Mouse (Mus musculus) adrenal gland, postnatal 36 days (tissue): ENCODE results near the gene Dnah8. TPM values are rescaled to one million over a fixed set of nuclear protein-coding genes. Genes with fewer than 3 reads are reported as not detected.
A peak's percentile ranks its signal among the peaks of the same experiment; 100 is the strongest.
"Not testable (repeated sequence)": the region's sequence is repeated elsewhere in the genome, so short reads cannot be mapped to it uniquely, and the experiment has no call there.

Source experiments
- DNase-seq, 2 experiments: peaks; one replicate each; pipeline ENCODE4 v3.0.0; 2021; ENCODE audit warnings: mixed read lengths in 1 of 2
- total RNA-seq, 2 experiments: library from RNA; stranded (reverse); gene quantifications; 2 replicates each; pipeline ENCODE4 v1.2.3; 2021

Dnah8 gene
- total RNA-seq, 2 experiments from 2014 or later: 0.36 to 0.46 TPM

DNA sequence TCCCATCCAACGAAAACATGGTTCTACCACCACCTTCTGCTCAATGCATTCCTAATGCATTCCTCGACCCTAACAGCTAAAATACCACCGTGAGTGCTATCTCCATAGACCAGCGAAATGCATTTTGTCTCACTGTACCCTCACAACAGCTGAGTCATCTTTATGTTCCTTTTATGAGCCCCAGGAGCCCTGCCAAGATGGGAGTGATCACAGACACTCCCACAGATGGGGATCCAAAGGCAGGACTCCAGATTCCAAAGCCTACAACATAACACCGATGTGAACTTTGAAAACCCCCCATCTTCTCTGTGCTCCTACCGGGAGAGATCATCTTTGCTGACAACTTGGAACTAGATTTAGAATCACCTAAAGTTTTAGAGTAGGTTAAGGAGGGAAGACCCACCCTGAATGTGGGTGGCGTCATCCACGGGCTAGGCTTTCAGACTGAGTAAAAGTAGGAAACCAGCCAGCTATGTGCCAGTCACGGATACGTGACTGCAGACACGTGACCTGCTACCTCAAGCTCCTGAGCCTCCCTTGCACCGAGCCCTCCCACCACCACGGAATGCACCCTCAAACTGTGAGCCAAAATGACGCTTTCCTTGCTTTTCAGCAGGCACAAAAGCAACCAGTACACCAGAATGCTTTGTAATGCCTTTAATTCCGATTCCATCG is 14.7 kb upstream of the Dnah8 start:
- DNase-seq: no peak

GRCm38 (mm10) chr17:30609980-30610307 is 14.2 kb upstream of the Dnah8 start:
- DNase-seq: no peak

DNA sequence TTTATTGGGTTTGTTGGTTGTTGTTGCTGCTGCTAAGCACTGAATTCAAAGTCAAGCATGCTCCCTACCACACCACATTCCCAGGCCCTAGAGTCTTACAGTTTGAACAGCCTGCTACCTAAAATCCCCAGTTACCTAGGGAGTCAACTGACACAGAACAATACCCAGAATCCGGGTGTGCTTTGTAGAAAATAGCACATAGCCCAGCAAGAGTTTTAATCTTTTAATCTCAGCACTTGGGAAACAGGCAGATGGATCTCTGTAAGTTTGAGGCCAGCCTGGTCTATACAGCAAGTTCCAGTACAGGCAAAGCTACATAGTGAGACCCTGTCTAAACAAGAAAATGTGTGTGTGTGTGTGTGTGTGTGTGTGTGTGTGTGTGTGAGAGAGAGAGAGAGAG is 13.4 kb upstream of the Dnah8 start:
- no peak for DNase-seq

DNA sequence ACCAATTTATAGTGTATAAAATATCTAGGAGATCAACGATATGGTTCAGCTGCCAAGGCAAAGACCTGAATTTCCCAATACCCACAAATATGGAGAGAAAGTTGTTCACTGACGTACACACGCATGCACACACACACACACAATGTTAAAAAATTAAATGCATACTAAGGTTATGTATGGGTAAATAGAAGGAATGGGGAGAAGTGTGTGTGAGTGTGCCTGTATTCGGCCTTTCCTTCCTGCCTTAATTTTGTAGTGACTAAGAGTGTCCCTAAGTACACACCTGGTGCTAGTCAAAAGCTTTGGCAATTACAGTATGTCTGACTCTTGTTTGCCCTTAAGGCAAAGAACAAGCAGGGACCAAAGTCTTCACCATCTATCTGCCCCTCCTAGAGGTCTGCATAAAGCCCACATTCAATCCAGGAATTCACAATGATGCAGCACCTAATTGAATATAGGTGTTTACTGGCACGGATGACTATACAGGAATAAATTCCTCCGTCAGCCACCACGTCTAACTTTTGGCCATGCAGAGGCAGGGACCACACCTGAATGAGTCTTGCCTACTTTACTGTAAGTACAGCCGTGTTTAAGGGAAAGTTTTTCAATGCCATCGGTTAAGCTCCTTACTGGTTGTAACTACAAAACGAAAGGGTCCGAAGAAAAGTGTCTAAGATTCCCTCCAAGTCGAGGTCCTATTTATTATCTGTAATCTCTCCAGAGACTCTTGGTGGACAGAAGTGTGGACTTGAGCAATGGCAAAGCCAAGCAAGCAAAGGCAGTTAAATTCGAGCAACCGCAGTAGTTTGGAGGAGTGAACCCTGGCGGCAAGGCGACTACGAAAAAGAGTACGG is 12.7 kb upstream of the Dnah8 start:
- DNase-seq: no peak

DNA sequence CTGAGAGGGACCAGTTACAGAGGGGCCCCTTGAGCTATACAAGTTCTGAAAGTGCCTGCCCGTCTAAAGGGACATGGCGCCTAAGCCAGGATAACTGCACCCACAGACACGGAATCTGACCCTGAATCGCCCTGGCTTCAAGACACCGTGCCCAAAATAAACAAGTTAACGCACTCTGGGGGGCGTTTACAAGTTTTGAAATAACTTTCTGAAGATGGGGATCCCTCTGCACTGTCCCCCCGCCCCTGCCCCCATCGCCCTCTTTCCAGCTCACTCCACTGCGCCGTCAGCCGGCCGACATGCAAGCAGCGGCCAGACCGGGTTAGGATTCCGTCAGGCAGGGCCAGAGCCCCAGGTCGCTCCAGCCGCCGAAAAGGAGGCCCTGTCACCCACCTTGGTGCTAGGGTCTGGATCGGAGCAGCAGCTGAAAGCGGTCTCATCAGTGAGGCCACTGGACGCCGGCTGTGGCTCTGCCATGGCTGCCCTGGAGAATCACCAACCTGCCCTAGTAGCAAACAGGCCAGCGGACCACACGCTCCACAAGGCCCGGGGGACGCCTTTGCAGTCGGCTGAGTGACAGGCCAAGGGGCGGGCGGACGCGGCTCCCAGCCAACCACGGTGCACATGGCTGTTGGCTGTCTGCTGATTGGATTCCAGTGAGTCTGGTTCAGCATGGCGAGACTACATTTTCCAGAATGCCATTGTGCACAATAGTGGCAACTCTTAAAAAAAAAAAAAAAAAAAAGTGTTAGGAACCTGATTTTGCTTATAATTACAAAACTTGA is 11.9 kb upstream of the Dnah8 start:
- peak; percentile 100 for DNase-seq

DNA sequence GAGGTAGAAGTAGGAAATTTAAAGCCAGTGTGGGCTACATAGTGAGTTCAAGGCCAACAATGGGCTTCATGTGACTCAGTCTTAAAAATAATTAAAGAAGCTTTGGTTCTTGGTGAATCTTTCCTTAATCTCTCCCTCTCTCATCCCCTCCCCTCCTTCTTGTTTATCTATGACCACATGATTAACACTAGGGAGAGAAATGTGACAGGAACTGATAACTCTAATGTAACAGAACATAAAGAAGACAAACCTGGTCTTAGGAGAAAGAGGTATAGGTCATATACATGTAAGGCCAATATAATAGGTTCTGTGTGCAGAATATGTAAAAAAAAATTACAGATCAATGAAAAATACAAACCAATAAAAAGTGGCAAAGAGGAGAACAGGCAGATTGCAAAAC is 10.8 kb upstream of the Dnah8 start:
- no peak for DNase-seq

DNA sequence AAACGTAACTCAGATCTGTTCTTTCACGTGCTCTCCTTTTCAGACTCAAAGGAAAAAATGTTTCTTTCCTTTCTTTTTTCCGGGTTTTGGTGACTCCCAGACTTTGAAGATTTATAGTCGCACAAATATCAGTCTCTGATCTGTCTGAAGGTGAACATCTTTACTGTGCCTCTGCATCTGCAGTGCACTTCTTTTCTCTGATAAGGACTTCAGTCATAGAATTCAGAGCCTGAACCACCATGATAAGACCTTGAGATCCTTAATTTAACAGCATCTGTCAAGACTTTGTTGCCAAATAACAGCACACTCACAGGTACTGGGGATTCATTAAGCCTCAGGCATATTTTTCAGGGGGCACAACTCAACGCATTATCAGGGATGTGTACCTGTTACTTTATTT is 8.0 kb upstream of the Dnah8 start:
- no peak for DNase-seq

- no peak for DNase-seq
Measured at GRCm38 (mm10) chr17:30618136-30618891, 5.8 kb upstream of the Dnah8 start.

DNA sequence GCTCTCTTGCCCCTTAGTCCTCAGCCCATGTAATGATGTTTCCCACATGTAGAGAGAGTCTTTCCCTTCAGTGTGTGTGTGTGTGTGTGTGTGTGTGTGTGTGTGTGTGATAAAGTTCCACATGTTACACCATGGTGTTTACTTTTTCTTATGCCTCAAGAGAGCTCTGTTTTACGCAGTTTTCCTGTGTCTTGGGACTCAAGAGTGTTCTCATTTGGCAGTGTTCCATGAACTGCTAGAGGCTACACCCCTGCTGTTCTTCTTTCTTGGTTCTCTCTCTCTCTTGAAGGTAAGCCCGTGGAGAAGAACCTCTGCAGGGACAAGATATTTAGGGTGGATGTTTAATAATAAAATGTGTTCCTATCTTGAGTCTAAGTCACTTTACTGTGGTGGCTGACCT is 5.0 kb upstream of the Dnah8 start:
- DNase-seq: no peak

- DNase-seq: no peak
Measured at GRCm38 (mm10) chr17:30620548-30620947, 3.6 kb upstream of the Dnah8 start.

DNA sequence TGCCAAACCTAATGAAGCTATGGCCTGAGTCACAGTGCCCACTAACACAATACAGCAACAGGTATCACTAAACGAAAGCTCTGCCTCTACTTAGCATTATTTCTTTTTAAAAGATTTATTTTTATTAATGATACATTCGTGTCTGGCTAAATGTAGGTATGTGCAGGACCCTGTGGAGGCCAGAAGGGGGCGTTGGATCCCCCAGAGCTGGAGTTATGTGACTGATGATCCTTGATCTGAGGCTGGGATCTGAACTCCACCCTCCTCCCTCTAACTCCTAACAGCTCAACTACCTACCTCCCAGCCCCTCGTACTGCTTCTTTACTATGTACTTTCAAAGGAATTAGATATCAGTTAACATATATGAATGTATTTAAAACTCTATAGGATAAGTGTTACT is 2.7 kb upstream of the Dnah8 start:
- DNase-seq: no peak

DNA sequence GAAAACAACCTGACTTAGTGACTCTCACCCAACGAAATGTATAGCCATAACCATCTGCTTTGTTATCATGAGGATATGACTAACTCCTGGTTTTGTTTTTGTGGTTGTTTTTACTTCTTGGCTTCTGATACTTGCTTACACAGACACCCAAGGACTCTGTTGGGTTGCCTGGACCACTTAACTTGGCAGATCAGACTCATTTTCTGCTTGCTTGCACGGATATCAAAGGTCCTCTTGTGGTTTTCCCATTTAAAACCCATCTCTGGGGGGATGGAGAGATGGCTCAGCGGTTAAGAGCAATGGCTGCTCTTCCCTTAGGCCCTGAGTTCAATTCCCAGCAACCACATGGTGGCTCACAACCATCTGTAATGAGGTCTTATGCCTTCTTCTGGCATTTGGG is 954 bp upstream of the Dnah8 start:
- DNase-seq: no peak

DNA sequence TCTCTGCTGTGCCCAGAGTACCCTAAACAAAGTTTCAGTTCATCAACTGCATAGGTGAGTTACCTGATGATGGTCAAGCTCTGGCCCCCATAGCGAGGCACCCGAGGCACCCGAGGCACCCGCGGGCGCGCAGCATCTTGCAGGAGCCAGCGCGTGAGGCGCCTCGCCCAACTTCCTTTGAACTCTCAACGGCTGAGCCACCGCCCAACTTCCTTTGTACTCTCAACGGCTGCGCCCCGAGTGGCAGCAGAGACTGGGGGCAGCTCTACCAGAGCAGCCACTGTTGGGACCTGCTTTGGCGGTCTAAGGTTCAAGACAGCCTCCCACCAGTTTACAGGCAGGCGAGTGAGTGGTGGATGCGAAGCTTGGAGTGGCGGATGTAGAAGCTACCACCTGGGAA is 2.6 kb downstream of the Dnah8 start, which contains the start of gene Glo1:
Gene Glo1 (minus strand): TSS at position 153 of the 400 bp plus-strand sequence.
- DNase-seq: not testable (repeated sequence)

DNA sequence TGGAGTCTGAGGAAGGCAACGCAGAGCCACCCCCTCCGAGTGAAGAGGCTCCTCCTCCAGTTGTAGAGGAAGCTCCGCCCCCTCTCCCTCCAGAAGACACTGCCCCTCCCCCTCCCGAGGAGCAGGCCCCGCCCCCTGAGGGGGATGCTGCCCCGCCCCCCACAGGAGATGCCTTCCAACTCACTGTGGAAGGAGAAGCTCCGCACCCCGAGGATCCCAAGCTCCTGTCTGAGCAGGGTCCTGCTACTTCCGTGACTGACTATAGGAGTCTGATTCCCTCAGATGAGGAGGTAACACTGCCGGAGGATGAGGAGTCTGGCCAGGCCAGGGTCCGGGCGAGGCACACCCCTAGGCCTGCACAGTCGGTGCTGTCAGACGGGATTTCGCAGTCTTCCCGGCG is 11.2 kb downstream of the Dnah8 start:
- DNase-seq: peak in 1 of 2 experiments; percentile 22

DNA sequence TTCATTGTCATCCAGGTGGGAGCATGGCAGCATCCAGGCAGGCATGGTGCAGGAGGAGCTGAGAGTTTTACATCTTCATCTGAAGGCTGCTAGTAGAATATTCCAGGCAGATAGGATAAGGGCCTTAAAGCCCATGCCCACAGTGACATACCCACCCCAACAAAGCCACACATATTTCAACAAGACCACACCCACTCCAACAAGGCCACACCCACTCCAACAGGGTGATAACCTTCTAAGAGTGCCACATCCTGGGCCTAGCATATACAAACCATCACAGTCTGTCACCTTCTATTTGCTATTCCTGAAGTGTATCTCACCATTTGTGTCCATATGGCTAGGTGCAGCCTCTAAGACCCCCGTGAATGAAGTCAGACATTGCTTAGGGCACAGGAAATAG is 13.6 kb downstream of the Dnah8 start:
- no peak for DNase-seq

DNA sequence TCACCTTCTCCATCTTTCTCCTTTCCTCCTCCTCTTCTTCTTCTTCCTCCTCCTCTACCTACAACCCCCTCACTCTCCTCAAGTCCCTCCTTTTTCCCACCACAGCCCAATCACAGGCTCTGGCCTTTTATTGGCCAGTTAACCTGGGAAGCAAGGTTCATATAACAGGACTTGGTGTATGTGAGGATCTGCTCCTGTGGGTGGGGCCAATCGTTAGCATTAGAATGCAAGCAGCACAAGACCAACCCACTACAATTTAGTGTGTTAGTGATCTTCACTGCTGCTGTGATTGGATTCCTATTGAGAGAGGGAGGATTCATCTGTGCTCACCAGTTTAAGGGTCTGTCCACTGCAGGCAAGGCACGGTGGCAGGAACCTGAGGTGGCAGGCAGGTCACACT is 14.8 kb downstream of the Dnah8 start:
- no peak for DNase-seq

DNA sequence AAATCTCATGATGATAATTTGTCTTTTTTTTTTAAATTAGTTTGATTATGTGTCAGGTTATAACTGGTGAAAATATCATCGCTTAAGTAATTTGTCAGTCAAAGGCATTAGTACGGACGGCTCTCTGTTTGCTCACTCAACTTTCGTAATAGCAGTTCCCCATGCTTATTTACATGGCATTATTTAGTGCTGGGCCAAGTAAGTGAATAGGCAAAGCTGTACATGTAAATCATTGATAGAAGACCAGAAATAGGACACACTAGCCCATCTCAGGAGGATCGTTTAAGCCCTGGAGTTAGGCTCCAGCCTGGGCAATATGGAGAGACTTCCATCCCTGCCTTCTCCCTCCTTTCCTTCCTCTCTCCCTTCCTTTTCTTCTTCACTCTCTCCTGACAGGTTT is 16.7 kb downstream of the Dnah8 start:
- DNase-seq: no peak

DNA sequence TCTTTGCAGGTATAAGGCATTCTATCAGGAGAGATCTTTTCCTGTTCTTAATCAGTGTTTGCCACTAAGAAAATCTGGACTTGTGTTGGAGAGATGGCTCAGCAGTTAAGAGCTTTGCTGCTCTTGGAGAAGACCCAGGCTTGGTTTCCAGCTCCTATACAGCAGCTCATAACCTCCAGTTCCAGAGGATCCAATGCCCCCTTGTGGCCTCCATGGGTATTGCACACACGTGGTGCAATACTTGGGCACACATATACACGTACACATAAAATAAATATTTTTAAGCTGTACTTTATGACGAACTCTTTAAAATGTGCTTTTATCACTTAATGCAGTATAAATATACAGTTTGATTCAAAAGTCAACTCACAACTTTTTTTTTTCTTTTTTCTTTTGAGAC is 24.6 kb downstream of the Dnah8 start:
- no peak for DNase-seq

- DNase-seq: no peak
Measured at GRCm38 (mm10) chr17:30653010-30653409, 28.9 kb downstream of the Dnah8 start.

GRCm38 (mm10) chr17:30657530-30658151 is 33.5 kb downstream of the Dnah8 start:
- no peak for DNase-seq

DNA sequence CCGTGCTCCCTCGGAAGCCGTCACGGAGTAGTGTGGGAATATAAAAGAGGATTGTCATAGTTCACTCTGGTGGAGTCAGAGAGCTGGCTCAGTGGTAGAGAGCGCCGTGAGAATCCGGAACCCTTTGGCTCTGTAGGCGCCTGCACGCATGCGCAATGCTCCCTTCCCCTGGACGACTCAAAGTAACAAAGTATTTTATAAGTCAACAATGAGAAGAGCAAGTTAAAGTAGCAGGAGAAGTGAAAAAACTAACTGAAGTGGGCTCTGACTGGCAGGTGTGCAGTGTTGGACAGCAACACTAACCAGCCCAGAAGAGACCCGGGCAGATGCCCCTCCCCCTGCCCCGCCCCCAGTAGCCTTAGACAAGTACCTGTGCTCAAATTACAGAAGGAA is 34.0 kb downstream of the Dnah8 start:
- DNase-seq: peak; percentile 72 to 85

GRCm38 (mm10) chr17:30662131-30662530 is 38.0 kb downstream of the Dnah8 start:
- no peak for DNase-seq
